In genomic region chr10:67252353-67252752, GRCm38 (mm10) we compare ENCODE assay signal across 9 mouse cellular contexts. TPM values are rescaled to one million over a fixed set of nuclear protein-coding genes. Genes with fewer than 3 reads are reported as not detected.
DNase-seq lines count a peak whose midpoint lies in the region; ATAC-seq and TF ChIP-seq lines count a peak whose summit lies in the region.
"Had no signal": no experiment of that assay in that cellular context is flagged by ENCODE, and none has a peak within 500 bp of the region (broad histone marks: within the 10 kb centered on the region; RNA-seq: fewer than 3 reads in every experiment).

No protein-coding gene starts in this region.

- no peak for ATAC-seq in heart, embryonic 12.5 days (ENCODE audit: insufficient number of reproducible peaks, low FRiP score)
- ATAC-seq in kidney, embryonic 15.5 days (replicated peaks; ENCODE audit: low FRiP score): no peak
- ATAC-seq: liver, postnatal 0 days had no signal

- WGBS in heart, embryonic 12.5 days: 68% methylated on average over 5 of the region's 5 CpGs
- WGBS in kidney, embryonic 15.5 days: 41% methylated on average over 5 of the region's 5 CpGs

- H3K9me3 ChIP-seq in heart, embryonic 12.5 days (replicated peaks): no peaks in the 10 kb centered on the region
- no peaks in the 10 kb centered on the region for H3K9me3 ChIP-seq in ES-E14 (ENCODE audit: control insufficient read depth, insufficient read depth, low read depth, low read length)
- no peaks in the 10 kb centered on the region for H3K9me3 ChIP-seq in kidney, embryonic 15.5 days (replicated peaks)
- H3K9me3 ChIP-seq: limb, embryonic 10.5 days had no signal

- H3K36me3 ChIP-seq in heart, embryonic 12.5 days: peaks cover 72% of the 10 kb centered on the region
- H3K36me3 ChIP-seq in ES-E14 (ENCODE audit: control insufficient read depth, insufficient read depth, low read length, poor library complexity, severe bottlenecking): peaks cover 42% of the 10 kb centered on the region
- H3K36me3 ChIP-seq in kidney, embryonic 15.5 days: peaks cover 70% of the 10 kb centered on the region

- H3K4me3 ChIP-seq in heart, embryonic 12.5 days: no peak overlapping the region
- no peak overlapping the region for H3K4me3 ChIP-seq in ES-E14 (ENCODE audit: insufficient read depth in 1 of 2, low read depth in 1 of 2, low read length in 2 of 2, poor library complexity in 1 of 2, severe bottlenecking in 1 of 2)
- H3K4me3 ChIP-seq in kidney, embryonic 15.5 days (replicated peaks): no peak overlapping the region
- H3K4me3 ChIP-seq: limb, embryonic 10.5 days had no signal

- DNase-seq in heart, adult 18-20 months: peak; percentile 44 to 50
- DNase-seq in ES-E14 (ENCODE audit: low read depth, low spot score): no peak
- peak; percentile 51 for DNase-seq in gastrocnemius, postnatal 25 days
- no peak for DNase-seq in lung, adult 18-20 months
- DNase-seq in embryo, embryonic 10.5 days (ENCODE audit: low spot score): no peak
- DNase-seq: liver, postnatal 0 days had no signal

- H3K4me2 ChIP-seq in heart, embryonic 12.5 days: no peak overlapping the region
- no peak overlapping the region for H3K4me2 ChIP-seq in kidney, embryonic 15.5 days

- in situ Hi-C loops in ES-E14 (cut with MboI; ENCODE audit: low sequenced_read_pairs in 2 of 2, unreplicated experiment in 2 of 2): no loop called here

- 0 out of 2 replicates have a peak, but pooled peaks cover 10% of the 10 kb centered on the region for H3K4me1 ChIP-seq in heart, embryonic 12.5 days (replicated peaks)
- peaks cover 0 to 2% of the 10 kb centered on the region in 2 experiments; a peak in 1 of 4 replicates for H3K4me1 ChIP-seq in ES-E14 (ENCODE audit: control insufficient read depth in 2 of 2, insufficient read depth in 2 of 2, low read length in 2 of 2, poor library complexity in 1 of 2)
- peaks cover 11% of the 10 kb centered on the region for H3K4me1 ChIP-seq in kidney, embryonic 15.5 days
- H3K4me1 ChIP-seq: limb, embryonic 10.5 days had no signal

- H3K27me3 ChIP-seq in heart, embryonic 12.5 days (replicated peaks): no peaks in the 10 kb centered on the region
- H3K27me3 ChIP-seq in kidney, embryonic 15.5 days: no peaks in the 10 kb centered on the region

- no peak overlapping the region for H3K27ac ChIP-seq in heart, embryonic 12.5 days (ENCODE audit: poor library complexity, severe bottlenecking)
- no peak overlapping the region for H3K27ac ChIP-seq in ES-E14 (ENCODE audit: insufficient read depth, low read depth, low read length, poor library complexity, severe bottlenecking)
- H3K27ac ChIP-seq in kidney, embryonic 15.5 days: peak overlapping the region; percentile 24; the same call in 1 of the 2 replicates
- H3K27ac ChIP-seq: limb, embryonic 10.5 days had no signal

- H3K9ac ChIP-seq in heart, embryonic 12.5 days: no peak overlapping the region
- H3K9ac ChIP-seq in ES-E14 (ENCODE audit: insufficient read depth, low read depth, low read length, poor library complexity, severe bottlenecking): no peak overlapping the region
- no peak overlapping the region for H3K9ac ChIP-seq in kidney, embryonic 15.5 days
- H3K9ac ChIP-seq: liver, postnatal 0 days had no signal

TF ChIP-seq in ES-E14, 5 proteins besides CTCF, POLR2A, EP300 and RAD21:
- TF ChIP-seq HCFC1 (IDR thresholded peaks at IDR 0.05; ENCODE audit: borderline replicate concordance, insufficient read depth, low read length) (no peak), ZNF384 (IDR thresholded peaks at IDR 0.05; ENCODE audit: low read depth, low read length) (peak; percentile 42; the same call in 1 of the 2 replicates)
TF ChIP-seq in ES-E14: peak in this region for 1.

RNA-seq across cellular contexts. Expression of gene Nrbf2, which starts 32.8 kb away (rescaled TPM):
- 1 to 10 TPM; 6.8 to 6.9 TPM for total RNA-seq in heart, adult 18-20 months (2021)
- 31.9 and 36.0 TPM in 2 replicates for polyA plus RNA-seq in heart, embryonic 12.5 days (2016; fragmentation: Nextera tagmentation; extraction: Ambion mirVana)
- 12.9 and 15.3 TPM in 2 replicates for total RNA-seq in ES-E14 (2012; rRNA removed)
- total RNA-seq in gastrocnemius, postnatal 25 days (2021): 10 to 100 TPM in 1 of 2 experiments, 1 to 10 TPM in 1; 8.6 to 10.2 TPM
- polyA plus RNA-seq in kidney, embryonic 15.5 days (2015; fragmentation: Nextera tagmentation; extraction: Ambion mirVana): 34.9 and 35.6 TPM in 2 replicates

Comparison
In these comparisons a context has a peak if more than half of its experiments do, and no peak if none do; other contexts are left out.
1. DNase-seq: peak in heart, adult 18-20 months (2 of 2) and gastrocnemius, postnatal 25 days (single experiment); none in ES-E14 (single experiment), lung, adult 18-20 months (0 of 2) and embryo, embryonic 10.5 days (single experiment).